Mouse (Mus musculus): Measurements from ENCODE around the gene Gm5148.

Gene Gm5148

DNA sequence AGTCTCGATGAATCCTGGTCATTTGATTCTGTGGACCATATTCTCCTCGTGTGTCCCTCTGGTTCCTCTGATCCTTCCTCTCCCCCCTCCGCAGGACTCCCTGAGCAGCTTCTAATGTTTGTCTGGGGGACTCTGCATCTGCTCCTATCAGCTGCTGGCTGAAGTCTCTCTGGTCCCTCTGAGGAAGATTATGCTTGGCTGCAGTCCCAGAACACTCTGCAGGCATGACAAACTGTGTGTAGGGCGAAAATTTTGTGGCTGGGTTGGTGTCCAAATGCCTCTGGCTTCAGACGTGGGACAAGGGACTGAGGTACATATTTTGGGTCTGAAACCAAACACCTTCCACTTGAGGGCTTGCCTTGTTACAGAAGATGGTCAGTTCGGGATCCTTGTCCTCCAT is 13.1 kb upstream of the Gm5148 start:
- DNase-seq (ENCODE audit: low read depth), result peak; percentile 42

DNA sequence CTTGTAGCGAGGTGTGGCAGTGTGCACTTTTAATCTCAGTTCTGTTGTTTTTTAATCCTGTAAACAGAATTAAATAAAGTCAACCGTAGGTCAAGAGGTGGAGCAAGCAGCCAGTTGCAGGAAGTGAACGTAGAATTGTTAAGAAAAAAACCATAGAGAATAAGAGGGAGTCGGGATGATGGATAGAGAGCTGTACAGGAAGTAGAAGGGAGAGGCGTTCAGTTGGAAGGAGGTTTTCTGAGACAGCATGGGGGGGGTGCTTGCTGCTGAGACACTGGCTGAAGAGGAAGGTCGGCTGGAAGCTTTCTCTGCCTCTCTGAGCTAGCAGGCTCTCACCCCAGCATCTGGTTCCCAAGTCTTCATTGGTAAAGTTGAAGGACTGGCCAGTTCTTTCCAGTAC is 10.9 kb upstream of the Gm5148 start:
- DNase-seq (ENCODE audit: low read depth), result no peak

DNA sequence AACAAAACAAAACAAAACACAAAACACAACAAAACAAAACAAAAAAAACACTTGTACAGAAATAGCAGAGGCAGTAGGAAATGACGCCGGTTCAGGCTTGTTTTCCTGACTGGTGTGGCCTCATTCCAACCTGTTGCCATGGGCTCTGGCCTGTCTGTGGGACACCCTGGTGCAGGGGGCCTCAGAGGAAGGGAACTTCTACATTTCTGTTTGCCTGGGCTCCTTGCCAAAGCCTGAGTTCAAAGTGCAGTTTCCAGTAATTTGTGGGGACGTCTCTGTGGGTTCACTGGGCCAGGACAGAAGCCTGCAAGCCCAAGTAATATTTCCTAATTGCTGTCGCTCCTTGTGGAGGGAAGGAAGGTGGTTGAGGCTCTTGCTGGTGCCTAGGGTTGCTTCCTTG is 4.9 kb upstream of the Gm5148 start:
- DNase-seq (ENCODE audit: low read depth), result peak; percentile 20

DNA sequence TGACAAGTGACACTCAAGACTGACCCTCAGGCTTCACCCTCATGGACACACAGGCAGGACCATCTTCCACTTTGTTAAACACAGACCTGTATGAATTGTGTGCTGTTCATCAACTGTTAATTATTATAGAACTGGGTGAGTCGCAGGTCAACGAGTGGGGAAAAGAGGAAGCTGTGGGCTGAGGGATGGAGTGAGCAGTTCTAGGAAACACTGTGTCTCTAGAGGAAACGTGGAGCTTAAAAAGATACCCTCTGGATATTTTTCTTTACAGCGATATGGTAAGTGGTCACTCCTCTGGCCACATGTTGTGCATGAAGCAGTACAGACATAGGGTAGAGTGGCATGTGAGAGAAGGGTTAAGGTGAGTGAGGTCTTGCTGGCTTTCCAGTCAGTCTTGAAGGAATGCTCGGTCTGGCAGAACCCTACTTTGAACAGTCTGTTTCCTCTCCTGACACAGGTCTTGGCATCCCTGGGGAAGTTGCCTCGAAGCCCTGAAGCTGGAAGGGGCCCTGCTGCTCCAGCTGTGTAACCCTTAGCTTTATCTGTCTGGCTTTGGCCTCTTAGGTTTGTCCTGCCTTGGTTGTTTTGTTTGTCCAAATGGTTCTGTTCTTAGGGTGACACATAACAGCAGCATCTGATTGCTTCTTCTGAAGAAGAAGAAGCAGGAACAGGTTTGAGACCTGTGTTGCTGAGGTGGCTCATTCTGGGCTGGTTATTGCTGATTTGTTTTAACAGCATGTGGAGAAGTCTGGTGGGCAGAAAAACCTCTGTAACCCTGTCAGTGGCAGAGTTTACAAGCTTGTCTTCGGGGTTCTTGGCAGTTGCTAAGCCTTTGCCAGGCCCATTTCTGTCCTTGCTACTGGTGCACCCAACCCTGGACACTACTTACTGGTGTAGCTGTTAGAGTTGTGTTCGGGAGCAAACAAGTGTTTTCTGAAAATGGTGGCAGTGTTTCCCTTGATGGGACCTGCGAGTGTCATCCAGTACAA is 4.1 kb upstream of the Gm5148 start:
- no peak for DNase-seq (ENCODE audit: low read depth)

DNA sequence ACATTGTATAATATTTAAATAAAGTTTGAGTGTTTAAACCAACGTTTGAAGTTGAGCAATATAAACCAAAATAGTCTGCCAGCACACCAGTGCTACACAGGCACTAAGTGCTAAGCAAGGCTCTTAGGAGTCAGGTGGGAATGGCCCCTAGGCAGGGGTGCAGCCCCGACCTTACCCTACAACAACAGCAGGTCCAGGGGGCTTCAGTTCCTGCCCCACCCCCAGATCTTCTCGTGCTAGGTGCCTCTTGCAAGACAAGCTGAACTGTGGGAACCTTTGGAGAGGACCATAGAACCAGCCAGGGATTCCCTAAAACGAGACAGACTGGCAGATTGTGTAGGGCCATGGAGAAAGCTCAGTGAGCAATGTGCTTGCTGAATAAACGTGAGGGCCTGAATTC is 3.1 kb upstream of the Gm5148 start:
- DNase-seq (ENCODE audit: low read depth), result no peak

DNA sequence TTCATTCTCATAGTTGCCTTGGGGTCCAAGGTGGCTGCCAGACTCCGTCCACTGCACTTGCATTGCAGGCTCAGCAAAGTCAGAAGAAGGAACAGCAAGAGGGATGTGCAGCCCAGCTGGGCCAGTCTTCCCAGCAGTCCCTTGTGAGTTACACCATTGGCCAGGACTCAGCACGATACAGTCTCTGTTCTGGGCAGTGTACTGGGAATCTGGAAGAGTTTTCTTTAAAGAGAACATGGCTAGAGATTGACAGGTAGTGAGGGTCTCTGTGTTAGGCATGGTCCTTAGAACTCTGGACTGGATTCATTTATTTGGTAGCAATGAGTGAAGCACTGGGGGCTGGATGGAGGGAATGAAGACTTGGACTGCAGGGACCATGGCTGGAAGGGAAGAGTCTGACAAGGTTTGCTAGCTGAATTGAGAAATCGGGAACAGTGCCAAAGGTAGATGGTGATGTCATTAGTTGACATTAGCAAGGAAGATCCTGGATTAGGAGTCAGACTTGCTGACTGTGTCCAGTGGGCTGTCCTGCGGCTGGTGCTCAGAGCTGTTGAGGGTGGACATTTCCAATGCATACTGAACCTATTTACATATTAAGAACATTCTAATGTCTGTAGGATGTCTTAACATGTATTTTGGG is 2.3 kb upstream of the Gm5148 start:
- peak; percentile 71 for DNase-seq (ENCODE audit: low read depth)

DNA sequence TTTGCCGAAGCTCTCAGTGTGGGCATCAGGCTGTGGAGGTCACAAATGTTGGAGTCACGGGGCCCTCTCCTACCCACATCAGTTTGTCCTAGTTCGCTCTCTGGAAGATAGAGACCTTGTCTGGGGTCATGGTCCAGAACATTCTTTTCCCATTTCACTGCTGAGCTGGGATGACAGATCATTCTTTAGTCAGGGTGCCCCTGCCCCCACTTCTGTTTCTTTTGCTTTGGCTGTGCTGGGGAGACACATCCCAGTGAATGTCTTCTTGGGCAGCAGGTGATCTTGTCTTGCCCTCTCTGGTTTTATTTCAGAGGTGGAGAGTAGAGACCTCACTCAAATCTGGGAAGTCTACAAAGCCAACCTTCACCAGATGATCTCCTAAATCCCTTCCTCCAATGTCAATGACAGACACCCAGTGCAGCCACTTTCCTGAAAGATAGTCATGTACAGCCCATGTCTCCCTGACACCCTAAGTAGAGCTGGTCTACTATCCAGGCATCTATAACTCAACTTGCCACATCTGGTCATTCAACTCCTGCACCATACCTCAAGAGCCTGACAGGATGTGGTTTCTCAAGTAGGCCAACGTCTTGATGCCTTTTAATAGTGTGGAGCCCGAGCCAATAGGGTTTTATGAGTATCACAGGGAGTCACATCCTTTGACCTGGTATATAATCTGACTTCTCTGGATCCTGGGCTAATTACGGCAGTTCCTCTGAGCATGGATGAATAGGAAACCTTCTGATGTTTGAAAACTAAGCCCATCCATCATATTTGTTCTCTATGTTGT is 851 bp upstream of the Gm5148 start:
- no peak for DNase-seq (ENCODE audit: low read depth)

DNA sequence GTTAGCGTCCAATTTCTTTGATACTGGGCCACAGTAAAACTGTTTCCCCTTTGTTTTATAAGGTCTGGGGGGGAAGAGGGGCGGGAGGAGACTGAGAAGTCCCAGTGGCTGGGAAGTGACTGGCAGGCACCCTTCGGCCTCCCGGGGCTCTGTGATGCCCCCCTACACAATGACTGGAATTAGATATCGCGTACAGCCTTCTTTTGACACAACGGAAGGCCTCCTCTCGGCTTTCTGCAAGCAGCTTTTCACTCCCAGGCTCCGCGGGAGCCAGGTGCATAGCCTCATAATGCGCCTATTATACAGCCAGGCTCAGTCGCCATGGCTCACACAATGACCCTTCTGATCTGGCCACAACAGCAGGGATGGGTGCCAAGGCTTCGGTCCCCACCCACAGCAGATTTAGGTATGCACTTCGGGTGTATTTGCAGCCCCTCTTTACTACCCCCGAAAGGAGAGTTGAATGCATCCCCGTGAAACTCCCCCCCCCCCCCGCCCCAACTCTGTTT is 574 bp downstream of the Gm5148 start:
- DNase-seq (ENCODE audit: low read depth), result no peak

DNA sequence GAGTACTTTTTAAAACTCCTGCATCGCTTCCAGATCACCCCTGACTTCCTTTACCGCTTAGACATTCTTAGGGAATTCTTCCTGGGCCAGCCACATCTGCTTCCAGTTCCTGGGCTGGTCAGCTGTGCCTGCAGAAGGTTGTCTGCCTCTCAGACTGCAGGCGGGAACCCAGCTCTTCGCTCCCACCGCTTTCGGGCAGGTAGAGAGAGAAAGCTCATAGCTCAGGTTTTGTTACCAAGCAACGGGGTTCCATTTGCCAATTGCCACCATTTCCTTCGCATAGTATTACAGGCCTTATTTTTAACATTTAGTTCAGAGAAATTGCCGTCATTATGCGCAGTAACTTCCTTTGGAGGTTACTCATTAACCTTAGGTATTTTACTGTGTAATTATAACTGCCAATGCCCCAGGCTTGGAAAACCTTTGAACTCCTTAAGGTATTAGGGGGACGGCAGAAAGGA is 1.2 kb downstream of the Gm5148 start:
- no peak for DNase-seq (ENCODE audit: low read depth)

DNA sequence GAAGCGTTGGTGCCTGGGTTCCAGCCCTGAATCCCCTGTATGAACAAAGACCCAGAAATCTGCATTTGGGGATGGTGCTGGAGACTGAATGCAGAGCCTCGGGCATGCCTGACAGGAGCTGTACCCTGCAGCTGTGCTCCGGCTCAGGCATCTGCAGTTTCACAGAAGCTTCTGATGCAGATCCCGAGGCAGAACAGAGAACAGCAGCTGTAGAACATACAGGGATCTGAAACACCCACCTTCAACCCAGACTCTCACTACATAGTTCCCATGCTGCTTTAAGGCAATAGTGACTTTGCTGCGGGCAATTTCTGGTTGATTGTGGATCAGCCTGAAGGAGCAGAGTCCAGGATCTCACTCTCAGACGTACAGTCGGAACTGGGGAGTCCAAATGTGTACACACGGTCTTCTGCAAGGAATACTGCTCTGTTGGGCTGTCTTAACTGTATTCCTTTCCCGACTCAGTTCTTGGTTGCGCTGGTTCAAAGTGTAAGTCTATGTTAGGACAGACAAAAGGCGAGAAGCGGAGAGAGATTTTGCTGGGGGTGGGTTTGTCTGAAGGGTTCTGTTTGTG is 1.7 kb downstream of the Gm5148 start:
- DNase-seq (ENCODE audit: low read depth), result no peak

DNA sequence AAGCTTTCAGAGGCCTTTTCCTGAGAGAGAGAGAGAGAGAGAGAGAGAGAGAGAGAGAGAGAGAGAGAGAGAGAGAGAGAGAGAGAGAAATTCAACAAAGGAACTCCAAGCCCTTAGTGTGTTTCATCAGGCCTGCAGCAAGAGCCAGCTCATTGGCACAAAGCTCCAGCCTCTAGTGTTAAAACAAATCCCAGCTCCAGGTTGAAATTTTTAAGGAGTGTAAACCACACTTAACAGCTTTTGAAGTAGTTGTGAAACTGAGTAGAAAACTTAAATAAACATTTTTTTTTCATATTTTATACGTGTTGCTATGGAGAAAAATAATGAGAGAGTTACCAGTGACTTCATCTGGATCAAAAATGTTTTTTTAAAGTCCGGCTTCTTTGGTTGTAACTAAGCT is 7.3 kb downstream of the Gm5148 start:
- DNase-seq (ENCODE audit: low read depth), result no peak

DNA sequence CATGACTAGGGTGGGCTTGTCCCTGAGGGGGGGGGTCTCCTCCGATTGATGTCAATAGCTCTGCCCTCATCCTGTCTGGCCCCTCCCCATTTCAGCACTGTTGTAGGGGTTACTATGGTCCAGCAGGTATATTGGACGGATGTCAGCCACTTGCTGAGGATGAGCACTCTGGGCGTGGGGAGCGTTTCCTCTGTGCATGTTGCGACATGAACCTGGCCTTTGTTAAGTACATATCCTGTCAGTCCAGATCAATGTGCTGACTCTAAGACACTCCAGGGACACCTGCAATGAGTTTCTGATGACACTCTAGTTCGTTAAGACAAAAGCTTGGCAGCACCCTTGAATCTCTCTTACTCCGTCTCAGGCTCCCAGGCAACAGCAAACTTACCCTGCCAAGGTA is 8.6 kb downstream of the Gm5148 start:
- DNase-seq (ENCODE audit: low read depth), result no peak

DNA sequence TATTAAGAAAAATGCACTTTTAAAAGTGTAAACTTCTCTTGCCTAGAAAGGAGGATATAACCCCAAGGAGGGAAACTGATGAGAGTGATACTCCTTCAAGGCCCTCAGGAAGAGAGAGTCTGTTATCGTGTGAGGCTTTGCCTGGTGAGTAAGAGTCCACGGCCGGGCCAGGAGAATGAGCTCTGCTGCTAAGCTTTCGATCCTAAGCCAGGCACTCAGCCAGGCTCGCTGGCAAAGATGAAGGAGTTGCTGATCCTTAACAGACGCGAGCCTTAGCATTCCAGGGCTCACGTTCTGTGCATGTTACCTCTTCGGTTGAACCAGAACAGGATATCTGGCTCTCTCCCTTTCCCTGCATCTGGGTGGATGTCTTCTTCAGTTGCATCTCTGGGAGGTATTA is 11.8 kb downstream of the Gm5148 start:
- peak; percentile 96 for DNase-seq (ENCODE audit: low read depth)

DNA sequence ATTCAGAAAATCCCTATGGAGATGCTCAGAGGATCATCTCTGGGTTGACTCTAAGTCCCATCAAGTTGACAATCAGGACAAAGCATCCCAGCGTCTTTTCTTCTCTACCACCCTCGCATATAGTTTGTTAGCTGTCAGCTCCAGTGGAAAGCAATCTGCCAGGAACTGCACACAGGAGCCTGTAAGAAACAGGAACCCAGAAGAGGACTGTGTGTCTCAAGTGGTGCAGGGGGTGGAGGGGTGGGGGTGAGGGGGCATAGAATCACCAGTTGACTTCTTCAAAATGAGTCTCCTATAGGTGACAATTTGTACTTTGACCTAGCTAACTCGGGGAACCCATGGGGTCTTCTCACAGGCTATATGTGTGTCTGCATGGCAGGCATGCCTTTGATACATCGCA is 12.7 kb downstream of the Gm5148 start:
- DNase-seq (ENCODE audit: low read depth), result no peak

DNA sequence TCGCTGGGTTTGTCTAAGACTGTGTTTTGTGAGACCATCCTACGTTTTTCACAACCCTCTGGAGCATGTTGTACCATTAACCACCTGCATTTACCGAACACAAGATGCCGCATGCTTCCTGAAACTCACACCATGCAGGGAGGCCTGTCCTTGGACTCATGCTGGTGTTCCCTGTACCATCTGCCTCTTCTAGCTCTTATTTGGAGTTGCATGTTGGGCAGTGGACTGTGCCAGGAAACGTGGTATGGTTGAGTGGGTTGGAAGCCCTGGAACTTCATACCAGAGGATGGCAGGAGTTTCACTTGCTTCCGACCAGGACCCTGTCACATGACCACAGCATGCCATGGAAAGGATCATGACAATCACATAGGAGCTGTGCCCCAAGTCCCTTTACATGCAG is 16.5 kb downstream of the Gm5148 start:
- DNase-seq (ENCODE audit: low read depth), result no peak

DNA sequence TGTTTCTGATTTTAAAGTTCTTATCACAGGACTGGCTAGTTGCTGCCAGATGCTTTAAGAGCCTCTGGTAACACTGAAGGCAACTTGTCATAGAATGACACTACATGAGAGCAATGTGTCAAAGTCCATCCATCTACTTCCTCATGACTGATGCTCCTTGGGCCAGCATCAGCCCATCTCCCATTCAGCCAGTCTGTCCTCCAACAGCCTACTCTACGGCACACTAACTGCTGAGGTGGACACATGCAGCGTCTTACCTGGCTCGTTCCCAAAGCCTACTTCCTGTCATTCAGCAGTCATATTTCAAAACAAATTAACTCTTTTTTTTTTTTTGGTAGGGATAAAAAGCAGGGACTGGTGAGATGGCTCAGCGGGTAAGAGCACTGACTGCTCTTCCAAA is 17.9 kb downstream of the Gm5148 start:
- peak; percentile 20 for DNase-seq (ENCODE audit: low read depth)

DNA sequence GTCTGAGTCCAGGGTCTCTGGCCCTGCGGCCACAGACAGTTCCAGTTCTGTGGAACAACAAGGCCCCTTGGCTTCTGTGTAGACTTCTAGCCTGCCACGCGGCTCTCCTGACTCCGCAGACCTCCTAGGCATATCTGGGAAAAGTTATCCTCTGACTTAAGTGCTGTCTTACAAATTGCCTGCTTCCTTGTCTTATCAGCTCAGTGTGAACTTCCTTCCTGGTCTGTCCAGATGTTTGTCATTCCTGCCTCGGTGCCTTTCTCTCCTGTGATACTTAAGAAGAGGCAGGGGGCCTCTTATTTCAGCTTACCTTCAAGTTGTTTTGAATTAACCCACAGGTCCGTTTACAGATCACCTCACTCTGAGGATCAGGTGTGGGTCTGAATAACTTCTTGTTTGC is 18.9 kb downstream of the Gm5148 start:
- no peak for DNase-seq (ENCODE audit: low read depth)

DNA sequence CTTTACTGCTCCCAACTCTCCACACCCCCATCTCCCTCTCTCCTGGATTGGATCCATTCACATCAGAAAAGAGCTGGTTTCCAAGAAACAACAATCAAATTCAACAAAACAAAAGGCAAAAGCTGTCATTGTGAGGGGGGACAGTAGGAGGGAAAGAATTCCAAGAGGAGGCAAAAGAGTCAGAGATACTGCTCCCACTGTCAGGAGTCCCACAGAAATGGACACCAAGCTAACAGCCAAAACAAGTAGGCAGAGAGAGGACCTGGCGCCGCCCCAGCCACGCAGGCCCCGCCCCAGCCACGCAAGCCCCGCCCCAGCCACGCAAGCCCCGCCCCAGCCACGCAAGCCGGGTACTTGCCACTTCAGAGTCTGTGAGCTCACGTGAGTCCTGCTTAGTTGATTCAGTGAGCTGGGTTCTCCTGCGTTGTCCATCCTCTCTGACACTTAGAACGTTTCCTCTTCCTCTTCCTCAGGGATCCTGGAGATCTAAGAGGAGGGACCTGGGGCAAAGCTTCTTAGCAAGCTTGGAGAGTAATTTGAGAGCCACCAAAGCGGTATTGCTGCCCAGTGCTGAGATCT is 19.5 kb downstream of the Gm5148 start:
- no peak for DNase-seq (ENCODE audit: low read depth)

DNA sequence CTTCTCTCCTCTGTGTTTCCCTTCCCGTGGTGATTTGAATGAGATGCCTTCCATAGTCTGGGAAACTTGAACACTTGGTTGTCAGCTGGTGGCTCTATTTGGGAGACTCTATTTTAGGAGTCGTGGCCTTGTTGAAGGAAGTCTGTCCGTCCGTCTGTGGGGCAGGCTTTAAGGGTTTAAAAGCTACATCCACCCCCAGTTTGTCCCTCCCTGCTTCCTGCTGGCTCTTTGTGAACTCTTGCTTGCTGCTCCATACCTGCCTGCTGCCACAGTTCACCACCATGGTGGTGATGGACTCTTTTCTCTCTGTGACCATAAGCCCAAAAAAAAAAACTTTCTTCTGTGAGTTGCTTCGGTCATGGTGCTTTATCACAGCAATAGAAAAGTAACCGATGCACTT is 21.2 kb downstream of the Gm5148 start:
- DNase-seq (ENCODE audit: low read depth), result no peak

DNA sequence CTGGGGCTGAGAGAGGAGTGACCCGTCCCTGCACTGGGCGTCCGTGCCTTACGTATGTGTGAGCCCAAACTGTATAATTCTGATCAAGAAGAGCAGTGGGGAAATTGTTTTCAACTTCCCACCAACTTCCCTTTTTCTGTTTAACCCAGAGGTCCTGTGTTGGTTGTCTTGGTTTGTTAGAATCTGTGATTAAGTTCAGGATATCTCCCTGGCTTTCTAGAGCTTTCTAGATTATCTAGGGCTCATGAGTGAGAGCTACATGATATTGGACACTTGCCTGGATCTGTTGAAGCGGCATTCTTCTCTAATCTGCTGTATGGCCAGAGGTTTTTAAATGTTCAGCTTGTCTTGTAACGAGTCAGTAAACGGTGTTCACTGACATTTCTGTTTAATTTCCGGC is 30.7 kb downstream of the Gm5148 start:
- no peak for DNase-seq (ENCODE audit: low read depth)

DNA sequence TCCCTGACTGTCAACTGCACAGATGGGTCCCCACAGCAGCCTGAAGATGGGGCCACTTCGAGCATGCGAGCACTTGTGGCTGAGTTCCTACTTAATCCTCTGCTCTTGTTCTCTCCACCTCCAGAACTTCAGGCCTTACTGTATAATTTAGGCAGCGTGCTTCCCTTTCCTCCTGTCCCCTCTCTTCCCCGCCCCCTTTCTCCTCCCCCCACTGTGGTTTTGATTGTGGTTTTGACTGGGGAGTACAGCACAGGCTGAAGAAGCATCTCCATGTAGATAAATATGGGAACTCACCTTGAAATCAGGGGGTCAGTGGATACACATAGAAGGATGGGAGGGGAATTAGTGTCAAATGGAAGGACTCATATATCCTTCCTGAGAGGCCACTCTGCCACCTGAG is 31.3 kb downstream of the Gm5148 start:
- no peak for DNase-seq (ENCODE audit: low read depth)
